In genomic region chr7:141564561-141564960, GRCm38 (mm10) we compare ENCODE assay signal across 8 mouse cellular contexts. TPM values are rescaled to one million over a fixed set of nuclear protein-coding genes. Genes with fewer than 3 reads are reported as not detected.
A peak's percentile ranks its signal among the peaks of the same experiment; 100 is the strongest.
DNase-seq lines count a peak whose midpoint lies in the region; ATAC-seq and TF ChIP-seq lines count a peak whose summit lies in the region.
"Had no signal": no experiment of that assay in that cellular context is flagged by ENCODE, and none has a peak within 500 bp of the region (broad histone marks: within the 10 kb centered on the region; RNA-seq: fewer than 3 reads in every experiment).

No protein-coding gene starts in this region.

- H3K4me3 ChIP-seq in heart, embryonic 16.5 days (ENCODE audit: low read length): no peak overlapping the region
- H3K4me3 ChIP-seq in intestine, postnatal 0 days (ENCODE audit: low read depth, low read length): no peak overlapping the region

- 59% methylated on average over 7 of the region's 7 CpGs for WGBS in heart, embryonic 16.5 days
- 62% methylated on average over 7 of the region's 7 CpGs for WGBS in intestine, postnatal 0 days

- TF ChIP-seq CTCF in intestine, postnatal 0 days (IDR thresholded peaks at IDR 0.05; ENCODE audit: low read depth): no peak

- H3K4me1 ChIP-seq in heart, embryonic 16.5 days (ENCODE audit: control insufficient read depth, insufficient read depth, low read length): peaks cover 22% of the 10 kb centered on the region
- H3K4me1 ChIP-seq in intestine, postnatal 0 days (replicated peaks; ENCODE audit: control insufficient read depth, insufficient read depth, low read length): peaks cover 3% of the 10 kb centered on the region; the same call in 1 of the 2 replicates

- peak overlapping the region; percentile 22; the same call in 1 of the 2 replicates for H3K9ac ChIP-seq in heart, embryonic 16.5 days (ENCODE audit: low read length)
- H3K9ac ChIP-seq in intestine, postnatal 0 days (ENCODE audit: low read depth, low read length): no peak overlapping the region

- no peak for DNase-seq in heart, adult 9 months (ENCODE audit: low spot score in 2 of 2)
- DNase-seq in 3134 (ENCODE audit: extremely low read depth, insufficient read length, low spot score) (peak; percentile 58), 3T3-L1 (ENCODE audit: low read depth, low spot score) (peak; percentile 74)
- no peak for DNase-seq in thymus, adult 18-20 months
- DNase-seq: thymus, postnatal 4 days had no signal

- H3K27me3 ChIP-seq in heart, embryonic 16.5 days (ENCODE audit: control insufficient read depth, insufficient read depth, low read length): no peaks in the 10 kb centered on the region
- H3K27me3 ChIP-seq in intestine, postnatal 0 days (replicated peaks; ENCODE audit: control insufficient read depth, insufficient read depth, low read length): no peaks in the 10 kb centered on the region

- H3K4me2 ChIP-seq in heart, embryonic 16.5 days (ENCODE audit: low read depth, low read length): no peak overlapping the region
- peak overlapping the region; percentile 30; the same call in 1 of the 2 replicates for H3K4me2 ChIP-seq in intestine, postnatal 0 days (replicated peaks; ENCODE audit: low read depth)

- H3K36me3 ChIP-seq in heart, embryonic 16.5 days (ENCODE audit: control insufficient read depth, insufficient read depth): no peaks in the 10 kb centered on the region
- H3K36me3 ChIP-seq in intestine, postnatal 0 days (ENCODE audit: control insufficient read depth, insufficient read depth): no peaks in the 10 kb centered on the region

- no peak for ATAC-seq in heart, embryonic 16.5 days (replicated peaks; ENCODE audit: extremely low read depth, insufficient read depth, low FRiP score)
- no peak for ATAC-seq in intestine, postnatal 0 days
- no peak for ATAC-seq in megakaryocyte-erythroid progenitor cell, adult 5-6 weeks (replicated peaks; ENCODE audit: low FRiP score, low TSS enrichment, poor library complexity, severe bottlenecking)

- no peaks in the 10 kb centered on the region for H3K9me3 ChIP-seq in heart, embryonic 16.5 days (replicated peaks; ENCODE audit: control insufficient read depth, low read length)
- no peaks in the 10 kb centered on the region for H3K9me3 ChIP-seq in intestine, postnatal 0 days (ENCODE audit: control insufficient read depth)

- H3K27ac ChIP-seq in heart, embryonic 16.5 days (ENCODE audit: low read length): no peak overlapping the region
- peak overlapping the region; percentile 15; the same call in 1 of the 2 replicates for H3K27ac ChIP-seq in intestine, postnatal 0 days (ENCODE audit: low read depth, low read length)

RNA-seq across cellular contexts. Expression of gene Ap2a2, which starts 2.6 kb away (rescaled TPM):
- polyA plus RNA-seq in heart, embryonic 16.5 days (2015; fragmentation: Nextera tagmentation; extraction: Ambion mirVana): 54.1 and 54.9 TPM in 2 replicates
- polyA plus RNA-seq in intestine, postnatal 0 days (2015; fragmentation: Nextera tagmentation; extraction: Ambion mirVana): 69.7 and 76.6 TPM in 2 replicates
- 32.0 and 42.0 TPM in 2 replicates for total RNA-seq in megakaryocyte-erythroid progenitor cell, adult 5-6 weeks (2014; fragmentation: Nextera tagmentation)
- total RNA-seq in megakaryocyte-erythroid progenitor cell, adult 5-6 weeks (2017): 27.0 and 35.5 TPM in 2 replicates

RNA-seq across cellular contexts. Expression of gene Chid1, which starts 24.9 kb away (rescaled TPM):
- polyA plus RNA-seq in heart, embryonic 16.5 days (2015; fragmentation: Nextera tagmentation; extraction: Ambion mirVana): 33.3 and 34.2 TPM in 2 replicates
- 20.5 and 23.8 TPM in 2 replicates for polyA plus RNA-seq in intestine, postnatal 0 days (2015; fragmentation: Nextera tagmentation; extraction: Ambion mirVana)
- 10.5 and 22.5 TPM in 2 replicates for total RNA-seq in megakaryocyte-erythroid progenitor cell, adult 5-6 weeks (2014; fragmentation: Nextera tagmentation)
- total RNA-seq in megakaryocyte-erythroid progenitor cell, adult 5-6 weeks (2017): 31.8 and 44.9 TPM in 2 replicates

Comparison
In these comparisons a context has a peak if more than half of its experiments do, and no peak if none do; other contexts are left out.
1. DNase-seq: peak in 3134 (single experiment) and 3T3-L1 (single experiment); none in heart, adult 9 months (0 of 2) and thymus, adult 18-20 months (0 of 2).